Mouse (Mus musculus) embryonic fibroblast, embryonic 13.5 days (primary cell): ENCODE data around the gene Gm136. TPM values are rescaled to one million over a fixed set of nuclear protein-coding genes. Genes with fewer than 3 reads are reported as not detected.

ENCODE experiments used
- H3K27ac ChIP-seq: 2 replicates; pipeline ENCODE4 v1.5.1; 2012; ENCODE audit warnings: low read length, control low read depth, inconsistent platforms; ENCODE audit not compliant: insufficient read depth
- H3K4me1 ChIP-seq: 2 replicates; pipeline ENCODE4 v1.6.1; 2011; ENCODE audit warnings: low read length; ENCODE audit not compliant: control insufficient read depth, insufficient read depth
- H3K4me3 ChIP-seq: 2 replicates; pipeline ENCODE4 v1.5.1; 2011; ENCODE audit warnings: mild to moderate bottlenecking, control low read depth, low read length; ENCODE audit not compliant: insufficient read depth
- CTCF ChIP-seq: IDR thresholded peaks from 2 replicates; pipeline ENCODE4 v1.5.1; 2011; ENCODE audit warnings: mild to moderate bottlenecking, control low read depth, low read length, moderate library complexity, borderline replicate concordance; ENCODE audit not compliant: insufficient read depth
- POLR2A ChIP-seq: IDR thresholded peaks from 2 replicates; pipeline ENCODE4 v1.6.1; 2011; ENCODE audit warnings: low read depth, mild to moderate bottlenecking, control low read depth, low read length, moderate library complexity
- polyA plus RNA-seq: library from polyadenylated mRNA; stranded (reverse); fragments of >200 nt; gene quantifications from 2 replicates; pipeline ENCODE4 v1.2.4, GENCODE M21; 2011; ENCODE audit warnings: low read depth; ENCODE audit not compliant: missing spikeins, insufficient read length

Gm136 gene
- polyA plus RNA-seq = not detected in 2 replicates

DNA sequence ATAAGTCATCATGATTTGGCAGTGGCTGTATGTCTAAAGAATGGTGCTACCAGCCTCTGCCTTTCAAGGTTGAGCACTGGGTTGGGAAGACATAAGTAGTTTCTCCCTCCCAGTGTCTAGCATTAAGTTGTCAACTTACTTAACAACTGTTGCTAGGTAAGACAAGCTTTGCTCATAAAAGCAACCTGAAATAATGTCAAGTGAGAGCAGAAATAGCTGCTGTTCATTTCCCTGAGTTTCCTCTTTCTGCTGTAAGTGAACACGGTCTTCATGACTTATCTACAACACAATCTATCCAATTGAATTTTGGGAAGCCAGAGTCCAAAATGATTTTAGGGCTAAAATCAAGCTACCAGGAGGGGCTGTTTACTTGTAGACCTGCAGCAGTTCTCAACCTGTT is at the start of gene Gm136:
Gm136 (minus strand) TSS at position 101 of the 400 bp plus-strand sequence.
- H3K4me3 ChIP-seq = no peak within 1 kb of the TSS
- H3K4me1 ChIP-seq = no peaks in the 10 kb centered on the region
- TF ChIP-seq CTCF (no peak), POLR2A (no peak)
- H3K27ac ChIP-seq = no peak within 1 kb of the TSS

GRCm38 (mm10) chr4:34801166-34802034 is 45.3 kb upstream of the Gm136 start:
- Histone ChIP-seq H3K4me3 (no peak overlapping the region), H3K4me1 (no peaks in the 10 kb centered on the region), H3K27ac (no peak overlapping the region)
- TF ChIP-seq POLR2A (no peak), CTCF (no peak)

GRCm38 (mm10) chr4:34798005-34798404 is 41.9 kb upstream of the Gm136 start:
- Histone ChIP-seq H3K4me3 (no peak overlapping the region), H3K27ac (no peak overlapping the region), H3K4me1 (no peaks in the 10 kb centered on the region)
- no peak for TF ChIP-seq CTCF
- no peak for TF ChIP-seq POLR2A

GRCm38 (mm10) chr4:34797294-34797983 is 41.4 kb upstream of the Gm136 start:
- Histone ChIP-seq H3K4me3 (no peak overlapping the region), H3K27ac (no peak overlapping the region), H3K4me1 (no peaks in the 10 kb centered on the region)
- no peak for TF ChIP-seq CTCF
- no peak for TF ChIP-seq POLR2A

- TF ChIP-seq CTCF (no peak), POLR2A (no peak)
- no peaks in the 10 kb centered on the region for H3K4me1 ChIP-seq
- no peak overlapping the region for H3K27ac ChIP-seq
- no peak overlapping the region for H3K4me3 ChIP-seq
Measured at GRCm38 (mm10) chr4:34796294-34796693, 40.2 kb upstream of the Gm136 start.

GRCm38 (mm10) chr4:34786476-34786875 is 30.4 kb upstream of the Gm136 start:
- Histone ChIP-seq H3K4me1 (no peaks in the 10 kb centered on the region), H3K4me3 (no peak overlapping the region), H3K27ac (no peak overlapping the region)
- no peak for TF ChIP-seq POLR2A
- TF ChIP-seq CTCF = no peak

- TF ChIP-seq CTCF (no peak), POLR2A (no peak)
- Histone ChIP-seq H3K4me1 (no peaks in the 10 kb centered on the region), H3K4me3 (no peak overlapping the region), H3K27ac (no peak overlapping the region)
Measured at GRCm38 (mm10) chr4:34785646-34786045, 29.6 kb upstream of the Gm136 start.

GRCm38 (mm10) chr4:34784865-34785264 is 28.8 kb upstream of the Gm136 start:
- no peak overlapping the region for H3K4me3 ChIP-seq
- H3K27ac ChIP-seq = no peak overlapping the region
- peak; percentile 29; the same call in 1 of the 2 replicates for TF ChIP-seq CTCF
- TF ChIP-seq POLR2A = no peak
- H3K4me1 ChIP-seq = no peaks in the 10 kb centered on the region

DNA sequence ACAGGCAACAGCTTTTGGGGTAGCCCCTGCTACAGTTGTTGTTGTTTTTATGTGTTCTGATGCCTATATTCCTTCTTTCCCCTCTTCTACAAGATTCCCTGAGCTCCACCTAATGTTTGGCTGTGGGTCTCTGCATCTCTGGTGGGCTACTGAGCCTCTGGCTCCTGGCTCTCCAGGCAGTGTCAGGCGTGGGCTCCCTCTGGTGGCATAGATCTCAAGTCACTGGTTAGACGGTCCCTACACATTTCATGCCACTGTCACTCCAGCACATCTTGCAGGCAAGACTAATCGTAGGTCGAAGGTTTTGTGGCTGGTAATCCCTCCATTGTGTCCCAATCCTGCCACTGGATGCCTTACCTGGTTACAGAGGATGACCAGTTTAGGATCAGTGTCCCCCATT is 26.7 kb upstream of the Gm136 start:
- peak; percentile 22; the same call in 1 of the 2 replicates for TF ChIP-seq CTCF
- TF ChIP-seq POLR2A = no peak
- no peak overlapping the region for H3K4me3 ChIP-seq
- H3K27ac ChIP-seq = no peak overlapping the region
- no peaks in the 10 kb centered on the region for H3K4me1 ChIP-seq
